Mouse (Mus musculus) lung, embryonic 14.5 days (tissue): Measurements from ENCODE around the gene Hoxc9. TPM values are rescaled to one million over a fixed set of nuclear protein-coding genes. Genes with fewer than 3 reads are reported as not detected.
A peak's percentile ranks its signal among the peaks of the same experiment; 100 is the strongest.

ENCODE experiments used
- ATAC-seq: fragments of 200-750 bp; cut with Nextera tagmentation; 2 replicates; pipeline ENCODE4 v1.8.0; 2017; ENCODE audit warnings: mild to moderate bottlenecking, moderate TSS enrichment, moderate library complexity; ENCODE audit not compliant: insufficient read depth
- DNase-seq: peaks from one replicate; pipeline ENCODE4 v3.0.0-alpha.2; 2015
- H3K27ac ChIP-seq: fragments of 300-500 bp; sonication (generic); 2 replicates; pipeline ENCODE4 v1.5.1; 2014; ENCODE audit warnings: low read depth, mild to moderate bottlenecking, moderate library complexity
- H3K27me3 ChIP-seq: fragments of 300-500 bp; sonication (generic); 2 replicates; pipeline ENCODE4 v1.6.1; 2014; ENCODE audit warnings: low read length, control low read depth; ENCODE audit not compliant: insufficient read depth
- H3K36me3 ChIP-seq: fragments of 300-500 bp; sonication (generic); 2 replicates; pipeline ENCODE4 v1.6.1; 2014; ENCODE audit warnings: control low read depth; ENCODE audit not compliant: insufficient read depth
- H3K4me1 ChIP-seq: fragments of 300-500 bp; sonication (generic); 2 replicates; pipeline ENCODE4 v1.6.1; 2014; ENCODE audit warnings: antibody characterized with exemption, control low read depth; ENCODE audit not compliant: insufficient read depth
- H3K4me2 ChIP-seq: fragments of 300-500 bp; sonication (generic); 2 replicates; pipeline ENCODE4 v1.6.1; 2014; ENCODE audit warnings: mild to moderate bottlenecking
- H3K4me3 ChIP-seq: fragments of 300-500 bp; sonication (generic); 2 replicates; pipeline ENCODE4 v1.5.1; 2014; ENCODE audit warnings: low read depth, low read length
- H3K9ac ChIP-seq: fragments of 300-500 bp; sonication (generic); 2 replicates; pipeline ENCODE4 v1.6.1; 2014
- H3K9me3 ChIP-seq: fragments of 300-500 bp; sonication (generic); 2 replicates; pipeline ENCODE4 v1.6.1; 2016; ENCODE audit warnings: low read depth, low read length, control low read depth
- CTCF ChIP-seq: IDR thresholded peaks from 2 replicates; pipeline ENCODE4 v1.5.1; 2016; ENCODE audit warnings: antibody characterized with exemption, low read depth
- WGBS: fragments of 180-500 bp; shearing (Covaris S2); extraction: QIAGEN DNeasy Blood & Tissue Kit; methylation state at CpG from one replicate; pipeline ENCODE4 v1.1.7; 2014; 5-methylcytosine and 5-hydroxymethylcytosine counted together
- polyA plus RNA-seq: library from polyadenylated mRNA; unstranded; fragments of >200 nt; fragmentation: Nextera tagmentation; extraction: Ambion mirVana; gene quantifications from 2 replicates; pipeline ENCODE4 v1.2.1, GENCODE M21; 2014

The Hoxc9 gene
- polyA plus RNA-seq, 1 experiment from 2014 or later = not detected

DNA sequence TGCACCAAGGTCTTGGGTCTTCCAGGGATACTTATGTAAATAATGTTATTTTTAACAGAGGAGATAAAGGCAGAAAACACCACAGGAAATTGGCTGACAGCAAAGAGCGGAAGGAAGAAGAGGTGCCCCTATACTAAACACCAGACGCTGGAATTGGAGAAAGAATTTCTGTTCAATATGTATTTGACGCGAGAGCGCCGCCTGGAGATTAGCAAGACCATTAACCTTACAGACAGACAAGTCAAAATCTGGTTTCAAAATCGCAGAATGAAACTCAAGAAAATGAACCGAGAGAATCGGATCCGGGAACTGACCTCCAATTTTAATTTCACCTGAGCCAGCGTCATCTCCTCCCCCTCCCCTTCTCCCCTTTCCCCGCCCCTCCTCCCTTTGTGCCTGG, 5.5 kb upstream of the Hoxc9 start:
- DNase-seq (peak; percentile 66), ATAC-seq (no peak)
- no peak overlapping the region for H3K4me2 ChIP-seq
- 3% methylated on average over 12 of the region's 12 CpGs for WGBS
- H3K27ac ChIP-seq = no peak overlapping the region
- peaks cover 99% of the 10 kb centered on the region for H3K27me3 ChIP-seq
- TF ChIP-seq CTCF = peak; percentile 35
- no peaks in the 10 kb centered on the region for H3K9me3 ChIP-seq
- H3K9ac ChIP-seq = no peak overlapping the region
- H3K4me1 ChIP-seq = no peaks in the 10 kb centered on the region
- H3K4me3 ChIP-seq = no peak overlapping the region
- H3K36me3 ChIP-seq = no peaks in the 10 kb centered on the region

DNA sequence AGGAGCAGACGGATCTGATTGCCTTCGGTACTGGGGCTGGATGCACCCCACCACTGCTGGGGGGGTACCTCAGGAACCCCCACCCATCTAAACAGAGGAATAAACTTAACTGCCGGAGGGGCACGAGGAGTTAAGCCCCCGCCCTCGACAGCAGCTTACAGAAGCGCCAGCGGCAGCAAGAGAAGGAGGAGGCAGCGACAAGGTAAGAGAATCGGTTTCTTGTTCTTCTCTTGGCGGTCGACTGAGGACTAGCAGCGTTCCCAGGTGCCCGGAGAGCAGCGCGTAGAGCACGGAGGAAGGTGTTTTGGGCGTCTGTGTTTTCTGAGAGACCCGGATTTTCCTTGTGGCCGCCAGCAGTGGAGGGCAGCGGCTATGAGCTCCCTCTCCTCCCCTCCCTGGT, 4.0 kb upstream of the Hoxc9 start:
- under 1% methylated on average over 21 of the region's 21 CpGs for WGBS
- no peaks in the 10 kb centered on the region for H3K36me3 ChIP-seq
- H3K4me3 ChIP-seq = no peak overlapping the region
- H3K27me3 ChIP-seq = peaks cover 99% of the 10 kb centered on the region
- no peak overlapping the region for H3K9ac ChIP-seq
- ATAC-seq (no peak), DNase-seq (no peak)
- no peaks in the 10 kb centered on the region for H3K9me3 ChIP-seq
- no peaks in the 10 kb centered on the region for H3K4me1 ChIP-seq
- H3K4me2 ChIP-seq = no peak overlapping the region
- no peak for TF ChIP-seq CTCF
- H3K27ac ChIP-seq = no peak overlapping the region

DNA sequence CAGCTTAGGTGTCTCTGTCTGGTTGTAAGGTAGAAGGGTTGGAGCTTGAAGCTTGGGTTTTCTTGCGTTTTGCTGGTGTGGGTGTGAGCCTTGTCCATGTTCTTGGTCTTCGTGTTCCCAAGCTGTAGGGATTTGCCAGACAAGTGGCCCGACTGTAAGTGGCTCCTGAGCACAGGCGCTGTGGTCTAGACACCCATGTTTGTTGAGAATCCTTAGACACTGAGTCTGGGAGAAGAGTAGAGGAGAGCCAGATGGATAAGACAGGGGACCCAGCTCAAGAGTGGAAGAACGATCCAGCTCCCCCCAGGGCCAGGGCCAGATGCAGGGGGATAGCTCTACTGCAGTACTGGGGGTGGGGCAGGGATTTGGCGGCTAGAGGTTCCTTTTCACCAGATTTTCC, 3.5 kb upstream of the Hoxc9 start:
- WGBS = 3% methylated on average over 6 of the region's 6 CpGs
- H3K9ac ChIP-seq = no peak overlapping the region
- TF ChIP-seq CTCF = no peak
- no peak for DNase-seq
- ATAC-seq = no peak
- no peak overlapping the region for H3K4me3 ChIP-seq
- no peak overlapping the region for H3K27ac ChIP-seq
- no peaks in the 10 kb centered on the region for H3K36me3 ChIP-seq
- peaks cover 99% of the 10 kb centered on the region for H3K27me3 ChIP-seq
- H3K4me1 ChIP-seq = no peaks in the 10 kb centered on the region
- no peaks in the 10 kb centered on the region for H3K9me3 ChIP-seq
- H3K4me2 ChIP-seq = no peak overlapping the region

DNA sequence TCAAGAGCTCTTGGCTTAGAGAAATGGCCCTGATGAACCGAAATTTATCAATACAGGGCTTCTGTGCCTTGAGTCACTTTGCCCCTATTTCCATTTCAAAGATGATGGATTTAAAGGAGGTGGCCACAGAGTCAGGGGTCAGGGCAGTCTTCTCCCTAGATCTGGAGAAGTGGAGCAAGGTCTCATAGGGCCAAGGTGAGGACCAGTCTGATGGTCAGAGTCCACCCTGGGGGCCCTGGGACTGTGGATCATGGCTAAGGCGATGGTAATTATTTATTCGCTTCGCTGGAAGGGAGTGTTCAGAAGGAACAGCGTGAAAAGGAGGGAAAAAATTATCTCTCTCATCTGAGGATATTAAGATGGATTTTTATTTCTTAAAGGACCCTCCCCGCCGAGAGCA, 1.2 kb upstream of the Hoxc9 start:
- no peak overlapping the region for H3K4me3 ChIP-seq
- no peak overlapping the region for H3K27ac ChIP-seq
- no peaks in the 10 kb centered on the region for H3K4me1 ChIP-seq
- H3K9me3 ChIP-seq = no peaks in the 10 kb centered on the region
- no peak overlapping the region for H3K4me2 ChIP-seq
- peaks cover 100% of the 10 kb centered on the region for H3K27me3 ChIP-seq
- no peak for DNase-seq
- no peak for TF ChIP-seq CTCF
- WGBS = 5% methylated on average over 7 of the region's 7 CpGs
- H3K9ac ChIP-seq = no peak overlapping the region
- ATAC-seq = no peak
- H3K36me3 ChIP-seq = no peaks in the 10 kb centered on the region

DNA sequence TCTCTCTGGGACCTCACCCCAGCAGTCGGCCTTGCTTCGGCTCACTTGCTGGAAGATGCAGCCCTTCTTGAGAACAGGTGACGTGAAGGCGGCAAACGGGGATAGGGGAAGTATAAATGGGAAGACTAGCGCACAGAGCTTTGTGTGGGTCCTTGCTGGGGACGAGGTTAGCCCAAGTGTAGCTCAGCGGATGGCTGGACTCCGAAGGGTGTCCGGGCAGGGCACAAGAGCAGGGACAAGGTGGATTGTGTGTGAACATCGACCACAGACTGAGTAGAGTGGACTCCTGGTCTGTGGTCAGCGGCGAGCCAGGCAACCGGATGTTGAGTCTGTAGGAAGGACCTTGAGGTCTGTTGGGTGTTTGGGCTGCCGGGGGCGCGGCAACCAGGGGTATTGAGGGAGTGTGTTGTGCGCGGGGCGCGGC, 539 bp upstream of the Hoxc9 start:
- peaks cover 100% of the 10 kb centered on the region for H3K27me3 ChIP-seq
- ATAC-seq (0 out of 2 replicates have a peak, but pooled peaks have one; percentile 31), DNase-seq (no peak)
- no peak overlapping the region for H3K4me2 ChIP-seq
- H3K27ac ChIP-seq = no peak overlapping the region
- H3K9me3 ChIP-seq = no peaks in the 10 kb centered on the region
- H3K4me3 ChIP-seq = no peak overlapping the region
- TF ChIP-seq CTCF = no peak
- no peaks in the 10 kb centered on the region for H3K36me3 ChIP-seq
- WGBS = under 1% methylated on average over 21 of the region's 21 CpGs
- H3K9ac ChIP-seq = no peak overlapping the region
- no peaks in the 10 kb centered on the region for H3K4me1 ChIP-seq

DNA sequence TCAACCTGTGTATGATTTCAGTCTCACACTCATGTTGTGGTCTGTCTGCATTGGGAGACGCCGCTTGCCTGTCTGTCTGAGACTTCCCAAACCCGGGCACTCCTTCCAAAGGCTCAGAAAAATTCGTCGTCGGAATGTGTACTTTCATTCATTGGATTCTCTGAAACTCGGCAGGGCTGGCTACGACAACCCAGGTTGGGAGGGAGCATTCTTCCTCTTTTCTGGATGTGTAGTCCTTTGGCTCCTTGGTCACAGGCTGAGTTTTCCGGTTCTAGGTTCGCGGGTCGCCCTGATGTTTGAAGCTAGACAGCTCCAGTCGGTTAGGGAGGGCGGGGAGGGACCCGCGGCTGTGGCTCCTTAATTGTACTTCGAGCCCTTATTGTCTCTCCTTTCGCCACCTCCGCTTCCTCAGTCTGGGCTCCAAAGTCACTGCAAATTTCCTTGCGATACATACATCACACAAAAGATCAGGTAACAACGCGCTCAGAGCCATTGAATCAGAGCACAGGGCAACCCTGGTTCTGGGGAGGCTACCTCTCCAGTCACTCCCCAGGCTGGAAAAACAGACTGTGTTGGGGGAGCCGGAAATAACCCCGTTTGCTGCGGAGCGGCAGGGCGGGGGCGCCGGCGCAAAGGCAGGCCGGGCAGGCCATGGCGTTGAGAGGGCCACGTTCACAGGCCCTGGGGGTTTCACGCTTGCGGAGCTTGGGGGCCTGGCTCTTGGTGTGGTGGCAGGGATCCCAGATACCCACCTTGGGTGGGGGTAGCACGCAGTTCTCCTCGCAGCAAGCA, 588 bp downstream of the Hoxc9 start:
- DNase-seq = no peak
- ATAC-seq = no peak
- no peak overlapping the region for H3K27ac ChIP-seq
- no peaks in the 10 kb centered on the region for H3K9me3 ChIP-seq
- 0 out of 2 replicates have a peak, but pooled peaks cover 2% of the 10 kb centered on the region for H3K4me1 ChIP-seq
- H3K36me3 ChIP-seq = no peaks in the 10 kb centered on the region
- H3K4me3 ChIP-seq = peak overlapping the region; percentile 10; the same call in 1 of the 2 replicates
- TF ChIP-seq CTCF = no peak
- 1% methylated on average over 37 of the region's 37 CpGs for WGBS
- peaks cover 100% of the 10 kb centered on the region for H3K27me3 ChIP-seq
- H3K9ac ChIP-seq = no peak overlapping the region
- peak overlapping the region; percentile 33 for H3K4me2 ChIP-seq

DNA sequence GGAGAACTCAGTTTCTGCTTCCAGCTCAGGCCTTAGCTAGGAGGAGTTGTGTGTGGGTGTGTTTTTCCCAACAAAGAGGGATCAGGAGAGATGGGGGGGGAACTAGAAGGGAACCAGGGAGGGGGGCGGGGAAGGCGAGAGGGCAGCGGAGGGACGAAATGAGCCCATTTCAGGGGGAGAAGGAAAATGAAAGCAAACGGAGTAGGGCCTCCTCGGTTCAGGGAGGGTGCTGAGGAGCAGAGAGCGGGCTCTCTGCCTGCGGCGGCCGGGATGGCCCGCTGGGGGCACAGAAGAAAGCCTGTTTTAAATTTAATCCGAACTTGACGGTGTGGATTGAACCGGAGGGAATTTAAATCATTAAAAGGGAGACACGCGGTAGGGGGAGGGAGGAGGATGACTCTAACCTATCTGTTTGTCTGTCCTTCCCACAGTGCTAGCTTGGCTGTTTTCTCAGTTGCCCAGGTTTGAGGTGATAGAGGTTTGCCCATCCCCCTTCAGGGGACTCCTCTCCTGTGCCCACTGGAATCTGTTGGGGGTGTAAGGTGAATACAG, 1.3 kb downstream of the Hoxc9 start:
- Histone ChIP-seq H3K4me3 (peak overlapping the region; percentile 10; the same call in 1 of the 2 replicates), H3K9ac (no peak overlapping the region), H3K27ac (no peak overlapping the region), H3K27me3 (peaks cover 100% of the 10 kb centered on the region), H3K9me3 (no peaks in the 10 kb centered on the region), H3K4me1 (0 out of 2 replicates have a peak, but pooled peaks cover 2% of the 10 kb centered on the region), H3K36me3 (no peaks in the 10 kb centered on the region), H3K4me2 (peak overlapping the region; percentile 33)
- ATAC-seq (no peak), DNase-seq (no peak)
- no peak for TF ChIP-seq CTCF
- WGBS = 2% methylated on average over 16 of the region's 16 CpGs
